Mouse (Mus musculus): ENCODE data around the gene Tmem141.

Tmem141 gene

DNA sequence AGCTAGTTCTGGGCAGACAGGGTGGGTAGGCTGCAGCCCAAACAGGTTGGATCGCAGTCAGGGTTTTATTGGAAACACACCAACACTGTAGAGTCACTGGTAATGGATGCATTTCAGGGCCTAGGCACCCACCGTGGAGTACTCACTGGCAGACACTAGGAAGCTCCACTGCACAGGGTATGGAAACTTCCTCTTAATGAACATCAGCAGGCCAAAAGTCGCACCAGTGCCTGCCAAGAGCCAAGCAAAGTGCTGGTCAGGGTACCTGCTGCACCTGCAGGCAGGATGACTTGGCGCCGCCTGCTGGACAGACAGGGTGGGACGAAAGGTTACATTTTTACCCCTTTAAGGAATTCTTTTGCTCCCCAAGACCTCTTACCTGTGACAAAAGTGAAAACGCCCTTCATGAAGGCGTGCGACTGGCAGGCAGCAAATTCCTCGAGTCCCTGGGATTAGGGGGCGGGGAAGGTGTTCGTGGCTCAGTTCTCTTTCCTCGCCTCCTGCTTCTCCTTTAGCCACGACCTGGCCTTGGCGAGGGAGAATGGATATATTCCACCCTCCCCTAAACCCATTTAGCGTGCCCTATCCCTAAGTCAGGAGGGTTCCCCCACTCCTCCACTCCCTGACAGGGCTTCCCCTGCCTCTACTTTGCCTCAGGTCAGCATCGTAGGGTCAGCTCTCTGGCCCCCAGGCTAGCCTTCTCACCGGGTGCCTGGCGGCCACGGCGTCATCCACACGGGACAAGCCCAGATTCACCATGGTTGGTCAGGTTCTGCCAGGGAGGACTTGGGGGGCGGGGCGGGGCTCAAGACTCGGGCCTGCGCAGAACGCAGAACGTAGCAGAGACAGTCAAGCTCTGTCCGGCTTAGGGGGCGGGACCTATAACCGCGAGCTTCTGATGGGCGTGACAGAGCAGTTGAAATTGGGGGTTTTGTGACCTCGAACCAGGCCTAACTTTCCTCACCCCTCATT lies at the start of gene Tmem141:
Gene Tmem141 (minus strand): TSS at position 777 of the 972 bp plus-strand sequence.
- peak; percentile 96 for DNase-seq

GRCm38 (mm10) chr2:25666516-25666915 lies 44.7 kb upstream of the Tmem141 start:
- DNase-seq: no peak

DNA sequence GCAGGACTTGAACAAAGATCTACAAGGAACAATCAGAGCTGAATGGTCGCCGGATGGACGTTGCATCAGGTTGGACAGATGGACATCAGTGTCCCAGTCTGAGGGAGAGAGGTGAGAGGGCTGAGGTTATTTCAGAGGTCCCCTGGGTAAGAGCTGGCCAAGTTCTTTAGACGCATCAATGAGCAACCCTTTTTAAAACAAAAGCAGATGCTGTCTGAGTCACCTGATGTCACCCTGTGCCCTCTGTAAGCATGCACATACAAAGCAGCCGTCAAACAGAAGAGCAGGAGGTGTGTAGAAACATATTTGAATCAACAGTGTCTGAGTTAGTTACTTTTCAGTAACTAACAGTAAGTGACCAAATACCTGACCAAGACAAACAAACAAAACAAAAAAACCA lies 42.3 kb upstream of the Tmem141 start:
- DNase-seq: no peak

DNA sequence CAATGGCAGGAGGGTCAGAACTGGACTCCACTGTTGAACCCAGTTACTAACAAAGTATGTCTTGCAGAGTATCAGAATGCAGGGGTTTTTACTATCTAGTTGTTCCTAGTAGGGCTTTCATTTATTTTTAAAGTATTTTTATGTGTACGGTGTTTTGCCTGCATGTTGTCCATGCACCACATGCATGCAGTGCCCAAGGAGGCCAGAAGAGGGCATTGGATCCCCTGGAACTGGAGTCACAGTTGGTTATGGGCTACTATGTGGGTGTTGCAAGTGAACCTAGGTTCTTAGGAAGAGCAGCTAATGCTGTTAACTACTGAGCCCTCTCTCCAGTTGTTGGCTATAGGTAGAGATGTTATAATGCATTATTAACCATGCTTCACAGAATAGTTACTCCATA lies 41.7 kb upstream of the Tmem141 start:
- peak; percentile 68 for DNase-seq

DNA sequence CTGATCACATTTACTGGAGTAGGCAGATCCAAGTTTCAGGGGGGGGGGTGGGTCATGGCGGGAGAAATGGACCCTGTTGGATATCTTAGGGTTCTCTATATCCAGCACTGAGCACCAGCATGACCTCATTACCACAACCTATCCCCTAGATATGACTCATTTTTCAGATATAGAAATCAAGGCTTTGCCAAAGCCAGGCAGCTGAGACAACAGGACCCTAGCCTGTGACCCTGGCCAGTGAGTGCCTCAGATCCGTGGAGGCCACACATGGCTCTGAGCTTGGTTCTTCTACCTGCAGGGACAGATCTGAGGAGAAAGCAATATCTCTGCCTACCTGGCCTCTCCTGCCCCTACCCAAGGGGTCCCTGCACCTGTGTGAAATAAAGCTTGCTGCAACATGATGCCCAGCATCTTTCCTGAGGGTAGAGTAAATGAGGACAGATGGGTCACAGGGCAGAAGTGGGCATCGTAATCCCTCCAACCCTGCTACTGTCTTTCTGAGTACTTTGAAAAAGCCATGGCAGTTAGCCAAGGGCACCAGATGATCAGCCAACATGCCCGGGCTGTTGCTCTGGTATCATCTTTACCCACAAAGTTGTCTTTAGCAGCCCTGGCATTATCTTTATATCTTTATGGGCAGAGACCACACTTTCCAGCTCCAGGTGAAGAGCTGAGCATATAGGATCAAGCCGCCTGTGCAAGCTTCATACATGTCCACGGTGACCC lies 39.6 kb upstream of the Tmem141 start:
- no peak for DNase-seq

GRCm38 (mm10) chr2:25660279-25660678 lies 38.5 kb upstream of the Tmem141 start:
- no peak for DNase-seq

- no peak for DNase-seq
Measured at GRCm38 (mm10) chr2:25657652-25658051, 35.8 kb upstream of the Tmem141 start, which contains the start of gene Lcn5. Lcn5 (plus strand) TSS chr2:25657952.

DNA sequence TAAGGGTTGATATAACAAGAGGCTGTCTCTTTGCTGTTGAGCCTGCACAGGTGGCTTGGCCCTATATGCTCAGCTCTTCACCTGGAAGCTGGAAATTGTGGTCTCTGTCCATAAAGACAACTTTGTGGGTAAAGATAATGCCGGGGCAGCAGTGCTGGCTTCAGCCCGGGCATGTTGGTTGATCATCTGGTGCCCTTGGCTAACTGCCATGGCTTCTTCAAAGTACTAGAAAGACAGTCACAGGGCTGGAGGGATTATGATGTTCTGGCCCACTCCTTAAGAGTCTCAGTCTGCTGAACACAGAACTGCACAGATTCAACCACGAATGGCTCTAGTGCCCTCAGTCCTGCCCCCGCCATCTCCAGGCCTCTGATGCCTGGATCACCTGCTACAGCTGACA lies 35.4 kb upstream of the Tmem141 start:
- DNase-seq: peak; percentile 8

DNA sequence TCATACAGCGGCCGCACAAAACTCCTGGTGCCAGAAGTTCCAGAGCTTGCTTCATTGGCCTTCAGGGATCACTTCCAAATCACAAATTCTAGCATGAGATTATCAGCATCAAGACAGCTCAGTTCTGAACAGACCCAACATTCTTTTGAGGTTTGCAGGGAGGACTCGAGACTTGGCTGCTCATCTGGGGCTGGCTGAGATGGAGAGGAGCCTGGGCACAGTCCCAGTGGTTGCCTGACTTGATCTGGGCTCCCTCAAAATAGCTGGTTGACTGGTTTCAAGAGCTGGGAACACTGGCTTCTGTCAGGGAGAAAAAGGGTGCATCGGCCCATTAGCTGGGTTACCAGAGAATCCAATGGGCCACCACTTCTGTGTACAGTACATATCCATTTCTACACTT lies 34.9 kb upstream of the Tmem141 start:
- peak; percentile 23 for DNase-seq

- DNase-seq: no peak
Measured at GRCm38 (mm10) chr2:25654502-25654901, 32.7 kb upstream of the Tmem141 start.

DNA sequence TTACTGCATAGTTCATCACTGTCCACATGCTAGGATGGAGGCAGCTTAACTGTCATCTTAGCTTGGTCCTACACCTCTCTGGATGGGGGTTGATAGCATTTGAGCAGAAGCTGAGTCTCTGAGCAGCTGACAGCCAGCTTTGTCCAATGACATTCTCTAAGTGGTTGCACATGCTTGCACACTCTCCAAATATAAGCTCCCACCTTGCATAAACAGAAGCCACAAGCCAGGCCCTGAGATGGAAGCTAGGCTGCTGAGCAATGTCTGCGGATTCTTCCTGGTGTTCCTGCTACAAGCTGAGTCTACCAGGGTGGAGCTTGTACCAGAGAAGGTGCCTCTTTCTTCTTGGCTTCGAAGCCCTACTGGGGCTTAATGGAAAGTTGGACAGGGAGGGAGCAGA lies 31.1 kb upstream of the Tmem141 start, which contains the start of gene Lcn8:
Gene Lcn8 (plus strand): TSS at position 219 of the 400 bp plus-strand sequence.
- no peak for DNase-seq

- peak; percentile 52 for DNase-seq
Measured at GRCm38 (mm10) chr2:25639890-25640289, 18.1 kb upstream of the Tmem141 start.

DNA sequence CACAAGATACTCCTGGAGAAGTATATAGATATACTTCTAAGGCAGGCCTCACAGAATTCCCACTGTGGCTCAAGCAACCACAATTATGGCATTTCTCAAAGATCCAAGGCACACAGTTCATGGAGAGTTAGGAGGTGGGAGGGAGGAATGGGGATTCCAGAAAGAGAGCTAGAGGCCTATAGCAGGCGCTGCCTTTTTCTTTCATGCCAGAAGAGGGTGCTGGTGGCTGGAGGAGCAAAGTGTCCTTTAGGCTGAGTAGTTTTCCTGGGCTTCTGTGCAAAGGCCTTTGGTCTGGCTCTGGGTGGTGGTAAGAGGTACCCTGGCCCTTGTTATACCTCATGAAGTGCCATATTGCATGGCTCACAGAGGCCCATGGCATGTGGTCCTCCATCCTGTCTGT lies 12.2 kb upstream of the Tmem141 start:
- no peak for DNase-seq

GRCm38 (mm10) chr2:25633616-25634015 lies 11.8 kb upstream of the Tmem141 start:
- no peak for DNase-seq

GRCm38 (mm10) chr2:25628738-25629137 lies 6.9 kb upstream of the Tmem141 start:
- DNase-seq: no peak

GRCm38 (mm10) chr2:25627811-25628210 lies 6.0 kb upstream of the Tmem141 start, which contains the start of gene Fcna:
Fcna (minus strand) TSS chr2:25628030.
- no peak for DNase-seq

DNA sequence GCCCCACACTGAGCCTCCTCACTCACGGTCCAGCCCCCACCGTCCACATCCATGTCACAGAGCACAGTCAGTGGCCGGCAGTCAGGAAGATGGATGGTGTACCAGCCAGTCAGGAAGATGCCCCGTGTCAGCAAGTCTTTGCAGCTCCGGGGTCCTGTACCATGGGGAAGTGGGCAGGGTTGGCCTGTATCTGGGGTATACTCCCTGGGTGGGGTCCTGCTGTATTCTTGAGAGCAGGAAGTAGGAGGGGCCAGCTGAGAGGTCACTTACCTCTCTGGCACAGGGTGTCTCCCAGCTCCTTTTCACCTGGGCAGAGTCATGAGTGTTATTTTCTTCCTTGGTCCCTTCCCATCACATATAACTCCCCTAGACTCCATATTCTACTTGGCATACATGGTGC lies 4.2 kb upstream of the Tmem141 start:
- DNase-seq: no peak

- DNase-seq: no peak
Measured at GRCm38 (mm10) chr2:25620852-25621228, 965 bp downstream of the Tmem141 start.

- no peak for DNase-seq
Measured at GRCm38 (mm10) chr2:25620386-25620785, 1.4 kb downstream of the Tmem141 start.

DNA sequence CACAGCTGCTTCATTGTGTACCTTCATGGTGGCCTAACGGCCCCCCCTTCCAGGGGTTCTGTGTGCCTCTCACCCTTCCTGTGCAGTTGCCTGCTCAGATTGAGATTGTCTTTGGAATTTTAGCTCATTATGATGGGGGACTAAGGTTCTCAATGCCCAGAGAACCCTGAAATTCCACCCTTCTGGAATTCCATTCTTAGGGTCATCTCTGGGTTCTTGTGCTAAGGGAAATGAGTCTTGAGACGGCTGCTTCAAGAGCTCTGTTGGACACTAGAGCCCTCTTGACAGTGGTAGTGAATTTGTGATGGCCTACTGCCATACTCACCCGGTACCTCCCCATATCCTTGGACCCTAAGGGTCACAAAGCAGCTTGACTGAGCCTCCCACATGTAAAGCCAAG lies 4.2 kb downstream of the Tmem141 start, which contains the start of gene Ccdc183:
Gene Ccdc183 (minus strand): TSS at position 101 of the 400 bp plus-strand sequence.
- DNase-seq: no peak

DNA sequence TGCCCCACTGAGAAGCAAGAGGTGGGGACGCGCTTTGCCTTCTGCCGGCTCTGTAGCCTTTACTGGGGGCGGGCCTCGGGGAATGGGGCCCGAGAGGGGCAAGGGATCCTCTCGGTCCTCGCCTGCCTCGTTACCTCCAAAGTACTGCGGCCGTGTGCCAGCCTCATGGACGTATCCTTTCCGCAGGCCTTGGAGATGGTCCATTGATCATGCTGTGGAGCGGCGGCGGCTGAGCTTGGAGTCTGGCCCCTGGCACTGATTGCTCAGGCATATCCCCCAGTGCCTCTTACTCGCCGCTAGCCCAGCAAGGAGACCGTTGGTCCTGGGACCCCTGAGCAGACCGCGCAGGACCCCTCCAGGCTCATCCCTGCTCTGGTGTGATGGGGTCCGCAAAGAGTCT lies 5.4 kb downstream of the Tmem141 start:
- no peak for DNase-seq

DNA sequence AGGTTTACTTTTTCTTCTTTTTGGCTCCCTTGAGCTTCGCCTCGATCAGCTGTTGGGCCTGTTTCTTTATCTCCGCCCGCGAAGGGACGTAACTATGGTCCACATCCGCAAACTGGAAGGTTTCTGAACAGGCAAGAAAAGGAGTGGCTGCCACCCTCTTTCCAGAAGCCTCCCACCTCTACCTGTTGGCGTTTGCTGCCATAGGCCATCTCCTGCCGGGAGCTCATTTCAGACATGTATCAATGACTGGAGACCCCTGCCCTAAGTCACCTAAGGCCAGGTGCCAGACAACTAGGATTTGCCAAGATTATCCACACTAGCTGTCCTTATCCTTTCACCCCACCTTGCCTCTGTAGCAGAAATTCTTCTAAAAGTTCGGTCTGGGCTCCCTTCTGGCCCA lies 13.1 kb downstream of the Tmem141 start:
- DNase-seq: no peak

DNA sequence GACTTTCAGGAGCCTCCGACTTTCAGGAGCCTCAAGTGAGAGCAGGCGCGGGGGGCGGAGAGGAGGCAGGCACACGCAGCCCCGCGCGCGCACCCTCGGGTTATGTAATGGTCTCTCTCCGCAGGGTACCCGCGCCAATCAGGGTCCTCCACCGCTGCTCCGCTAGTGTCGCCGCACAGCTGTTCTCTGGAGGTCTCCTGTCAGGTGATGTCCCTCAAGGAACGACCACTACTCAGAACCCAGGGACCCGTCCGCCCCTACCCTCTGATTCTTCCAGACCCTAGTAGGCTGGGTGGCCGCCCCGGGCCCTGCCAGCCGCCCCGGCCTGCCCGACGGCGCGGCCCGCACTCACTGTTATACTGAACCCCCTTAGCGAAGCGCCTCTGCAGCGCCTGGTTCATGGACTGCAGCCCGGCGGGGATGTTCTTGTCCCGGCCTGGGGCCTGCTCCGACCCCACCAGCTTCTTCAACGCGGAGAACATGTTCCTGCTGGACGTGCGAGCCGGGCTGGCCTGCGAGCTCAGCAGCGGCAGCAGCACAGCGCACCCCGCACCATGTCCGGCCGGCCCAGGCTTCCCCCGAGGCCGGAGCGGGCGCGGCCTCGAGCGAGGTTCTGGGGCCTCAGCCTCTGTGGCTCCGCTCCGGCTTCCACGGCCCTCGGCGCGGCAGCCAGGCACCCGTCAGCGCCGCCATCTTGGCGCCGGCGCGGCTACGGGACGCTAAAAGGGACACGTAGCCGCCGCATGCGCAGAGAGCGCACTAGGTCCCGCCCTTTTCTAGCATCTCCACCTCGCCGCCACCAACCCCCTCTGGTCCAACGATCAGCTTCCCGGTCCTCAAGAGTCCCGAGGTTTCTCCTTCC lies 13.8 kb downstream of the Tmem141 start, which contains the start of gene Rabl6:
Gene Rabl6 (minus strand): TSS at position 761 of the 862 bp plus-strand sequence.
- peak; percentile 93 for DNase-seq
